Mouse (Mus musculus): Measurements from ENCODE around the gene Cpsf7.
A peak's percentile ranks its signal among the peaks of the same experiment; 100 is the strongest.
"Not testable (repeated sequence)": the region's sequence is repeated elsewhere in the genome, so short reads cannot be mapped to it uniquely, and the experiment has no call there.

Cpsf7 gene

DNA sequence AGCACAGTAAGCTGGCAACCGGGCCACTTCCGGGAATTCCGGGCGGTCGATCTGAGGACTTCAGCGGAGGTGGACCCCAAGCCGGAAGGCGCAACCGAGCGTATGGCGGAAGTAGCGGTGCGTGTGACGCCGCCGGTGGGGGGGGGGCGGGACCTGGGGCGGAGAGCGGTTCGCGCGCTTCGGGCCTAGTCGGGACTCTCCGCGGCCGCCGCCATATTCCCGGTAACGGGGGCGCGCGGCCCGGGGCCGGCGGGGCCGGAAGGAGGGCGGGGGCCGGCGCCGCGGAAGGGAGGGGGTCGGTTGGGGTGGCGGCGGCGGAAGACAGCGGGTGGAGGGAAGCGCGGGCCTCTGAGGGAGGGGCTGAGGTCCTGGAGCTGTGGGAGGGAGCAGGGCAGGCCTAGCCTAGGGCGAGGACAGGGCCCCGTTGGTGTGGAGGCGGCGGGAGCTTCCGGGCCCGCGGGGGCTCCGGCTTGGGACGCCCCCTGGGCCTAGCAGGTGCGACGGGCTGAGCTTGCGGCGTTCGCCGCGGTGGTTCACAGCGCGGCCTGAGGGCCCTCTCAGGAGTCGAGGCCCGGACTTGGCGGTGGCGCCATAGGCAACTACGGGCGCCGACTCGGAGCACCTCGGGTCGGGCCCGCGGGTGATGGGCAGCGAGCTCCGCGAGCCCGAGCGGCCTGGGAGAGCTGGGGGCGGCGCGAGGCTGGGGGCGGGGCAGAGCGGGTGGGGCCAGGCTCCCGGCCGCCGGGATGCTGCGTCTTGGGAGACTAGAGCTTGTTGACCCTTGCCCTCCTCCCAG lies at the start of gene Cpsf7:
Gene Cpsf7 (plus strand): TSS at position 161 of the 796 bp plus-strand sequence.
- DNase-seq, result peak; percentile 91

GRCm38 (mm10) chr19:10479541-10479940 lies 45.5 kb upstream of the Cpsf7 start:
- no peak for DNase-seq

- DNase-seq, result no peak
Observed at GRCm38 (mm10) chr19:10482703-10483102, 42.4 kb upstream of the Cpsf7 start, which contains the start of gene Ppp1r32. Gene Ppp1r32 (minus strand): TSS chr19:10482928.

DNA sequence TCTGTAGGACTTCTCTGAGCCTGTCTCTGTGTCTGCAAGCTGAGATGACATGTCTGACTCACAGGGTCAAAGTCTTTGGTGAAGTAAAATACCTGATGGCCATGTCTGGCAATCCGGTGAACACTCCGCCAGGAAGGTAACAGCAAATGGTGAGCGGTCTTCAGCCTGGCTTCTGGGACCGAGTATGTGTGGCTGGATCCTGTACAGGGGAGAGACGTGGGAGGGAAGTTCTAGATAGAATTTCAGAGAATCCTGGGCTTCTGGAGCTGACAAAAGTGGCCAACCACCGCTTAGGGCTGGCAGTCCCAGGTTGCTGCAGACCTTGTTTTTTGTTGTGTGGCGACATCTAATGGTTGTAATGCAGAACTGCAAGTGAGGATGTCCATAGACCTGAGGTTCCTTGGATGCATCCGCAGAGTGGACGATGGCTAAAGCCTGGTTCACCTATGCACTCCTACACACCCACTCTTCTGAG lies 38.8 kb upstream of the Cpsf7 start:
- peak; percentile 58 for DNase-seq

- DNase-seq, result no peak
Observed at GRCm38 (mm10) chr19:10495670-10496069, 29.4 kb upstream of the Cpsf7 start.

GRCm38 (mm10) chr19:10496976-10497375 lies 28.1 kb upstream of the Cpsf7 start:
- no peak for DNase-seq

- DNase-seq, result no peak
Observed at GRCm38 (mm10) chr19:10497512-10498160, 27.4 kb upstream of the Cpsf7 start.

GRCm38 (mm10) chr19:10500581-10500980 lies 24.5 kb upstream of the Cpsf7 start:
- DNase-seq, result no peak

DNA sequence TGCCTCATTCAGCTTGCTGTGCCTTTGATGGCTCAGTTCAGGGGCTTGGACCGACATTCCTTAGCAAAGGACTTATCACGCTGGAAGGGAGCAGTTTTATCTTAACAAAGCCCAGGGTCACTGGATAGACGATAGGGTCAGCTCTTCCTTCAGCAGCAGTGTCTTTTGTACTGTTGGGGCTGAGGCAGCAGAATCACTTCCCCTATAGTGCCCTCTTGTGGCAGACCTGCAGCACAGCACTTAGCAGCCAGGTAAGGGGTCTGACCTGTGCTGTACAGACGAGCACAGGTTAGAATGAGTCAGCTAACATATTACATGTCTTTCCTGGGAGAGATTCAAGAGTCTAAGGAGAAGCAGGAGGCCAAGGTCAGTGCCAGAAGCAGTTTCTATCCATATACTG lies 22.5 kb upstream of the Cpsf7 start:
- peak; percentile 34 for DNase-seq

DNA sequence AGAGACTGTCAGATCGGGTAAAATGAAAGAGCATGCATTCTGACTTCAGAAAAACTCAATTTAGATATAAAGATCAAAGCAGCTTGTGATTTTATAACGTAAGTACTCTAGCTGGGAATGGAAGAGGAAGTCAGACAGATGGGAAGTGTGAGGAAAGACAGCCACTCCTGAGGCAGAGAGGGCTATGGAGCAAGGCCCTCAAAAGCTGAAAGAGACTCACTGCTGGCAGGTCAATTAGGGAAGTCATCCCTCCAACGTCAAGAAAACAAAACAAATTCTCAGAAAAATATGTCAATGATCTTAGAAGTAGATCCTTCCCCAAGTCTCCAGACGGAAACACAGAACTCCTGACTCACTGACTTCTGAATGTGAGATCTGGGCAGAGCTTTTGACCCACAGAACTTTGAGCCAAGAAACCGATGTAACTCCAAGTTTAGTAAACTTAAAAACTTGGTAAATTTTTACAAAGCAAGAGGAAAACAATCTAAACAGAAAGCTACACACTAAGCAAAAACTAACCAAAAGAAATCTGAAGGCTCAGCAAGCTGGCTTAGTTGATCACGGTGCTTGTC lies 14.2 kb upstream of the Cpsf7 start:
- no peak for DNase-seq

DNA sequence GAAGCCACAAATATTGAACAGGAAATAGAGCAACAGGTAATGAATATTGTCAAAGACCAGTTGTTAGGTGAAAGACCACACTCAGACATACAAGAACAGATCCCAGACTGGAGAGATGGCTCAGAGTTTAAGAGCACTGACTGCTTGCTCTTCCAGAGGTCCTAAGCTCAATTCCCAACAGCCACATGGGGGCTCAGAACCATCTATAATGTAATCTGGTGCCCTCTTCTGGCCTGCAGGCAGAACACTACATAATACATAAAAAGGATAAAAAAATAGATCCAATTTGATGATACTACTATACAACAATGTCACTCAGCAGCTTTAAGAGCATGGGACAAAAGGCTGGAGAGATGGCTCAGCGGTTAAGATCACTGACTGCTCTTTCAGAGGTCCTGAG lies 4.7 kb upstream of the Cpsf7 start:
- DNase-seq, result no peak

GRCm38 (mm10) chr19:10521926-10522325 lies 3.1 kb upstream of the Cpsf7 start:
- no peak for DNase-seq

- no peak for DNase-seq
Observed at GRCm38 (mm10) chr19:10523483-10524080, 1.5 kb upstream of the Cpsf7 start.

DNA sequence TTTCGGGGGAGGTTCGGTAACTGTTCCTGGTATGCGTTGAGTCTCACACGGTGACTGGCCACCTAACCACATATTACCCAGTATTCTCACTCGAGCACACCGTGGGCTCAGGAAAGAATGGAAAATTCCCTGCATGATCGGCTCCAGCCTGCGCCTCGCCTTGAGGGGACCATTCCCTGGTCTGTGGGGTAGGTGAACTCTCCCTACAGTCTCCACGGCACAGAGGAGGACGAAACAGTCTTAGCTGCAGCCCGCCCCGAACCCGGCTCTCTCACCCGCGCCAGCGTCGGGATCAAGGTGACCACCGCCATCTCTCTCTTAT lies 321 bp upstream of the Cpsf7 start:
- no peak for DNase-seq

DNA sequence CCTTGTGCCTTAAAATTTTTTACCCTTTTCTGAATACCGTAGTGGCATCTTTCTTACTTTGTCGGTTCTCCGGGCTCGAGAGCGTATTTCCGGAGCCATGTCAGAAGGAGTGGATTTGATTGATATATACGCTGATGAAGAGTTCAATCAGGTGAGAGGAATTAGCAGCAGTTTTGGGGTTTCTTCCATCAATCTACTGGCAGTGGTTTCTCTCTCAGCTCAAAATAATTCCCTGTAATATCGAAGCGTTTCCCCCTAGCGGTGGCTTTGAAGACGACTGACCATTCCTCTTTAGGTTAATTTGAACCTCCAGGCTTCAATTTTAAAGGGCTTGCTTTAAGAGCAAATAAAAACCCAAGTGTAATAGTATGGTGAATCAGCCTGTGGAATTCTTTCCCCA lies 844 bp downstream of the Cpsf7 start, which contains the start of gene Sdhaf2:
Gene Sdhaf2 (minus strand): TSS at position 233 of the 400 bp plus-strand sequence.
- no peak for DNase-seq

DNA sequence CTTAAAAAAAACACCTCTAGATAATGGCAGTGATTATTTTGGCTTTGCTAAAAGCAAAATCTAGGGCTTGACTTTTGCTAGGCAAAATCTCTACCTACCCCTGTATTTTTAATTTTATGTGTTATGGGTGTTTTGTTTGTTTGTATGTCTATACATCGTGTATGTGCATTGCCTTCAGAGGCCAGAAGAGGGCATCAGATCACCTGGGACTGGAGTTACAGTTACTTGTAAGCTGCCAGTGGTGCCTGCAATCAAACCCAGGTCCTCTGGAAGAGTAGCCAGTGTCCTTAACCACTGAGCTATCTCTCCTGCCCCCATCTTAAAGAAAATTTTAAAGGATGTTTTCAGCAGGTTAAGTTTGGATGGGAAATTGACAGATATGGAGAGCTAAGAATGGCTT lies 5.0 kb downstream of the Cpsf7 start:
- no peak for DNase-seq

DNA sequence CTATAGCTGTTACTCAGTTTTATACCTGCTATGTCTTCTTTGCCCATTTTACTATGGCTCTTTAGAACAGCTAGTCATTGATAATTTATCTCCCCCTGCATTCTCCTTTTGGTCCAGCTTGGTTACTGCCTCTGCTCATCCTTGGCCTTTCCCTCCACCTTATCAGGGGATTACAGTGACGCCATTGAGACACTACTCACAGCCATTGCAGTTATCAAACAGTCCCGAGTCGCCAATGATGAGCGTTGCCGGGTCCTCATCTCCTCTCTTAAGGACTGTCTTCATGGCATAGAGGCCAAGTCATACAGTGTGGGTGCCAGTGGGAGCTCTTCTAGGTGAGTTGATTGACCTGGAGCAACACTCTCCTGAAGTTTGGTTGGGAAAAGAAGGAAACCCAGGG lies 14.4 kb downstream of the Cpsf7 start:
- DNase-seq, result no peak

- DNase-seq, result peak; percentile 83
Observed at GRCm38 (mm10) chr19:10555624-10556510, 30.8 kb downstream of the Cpsf7 start, which contains the start of gene Tmem216. Gene Tmem216 (minus strand): TSS chr19:10556238.

DNA sequence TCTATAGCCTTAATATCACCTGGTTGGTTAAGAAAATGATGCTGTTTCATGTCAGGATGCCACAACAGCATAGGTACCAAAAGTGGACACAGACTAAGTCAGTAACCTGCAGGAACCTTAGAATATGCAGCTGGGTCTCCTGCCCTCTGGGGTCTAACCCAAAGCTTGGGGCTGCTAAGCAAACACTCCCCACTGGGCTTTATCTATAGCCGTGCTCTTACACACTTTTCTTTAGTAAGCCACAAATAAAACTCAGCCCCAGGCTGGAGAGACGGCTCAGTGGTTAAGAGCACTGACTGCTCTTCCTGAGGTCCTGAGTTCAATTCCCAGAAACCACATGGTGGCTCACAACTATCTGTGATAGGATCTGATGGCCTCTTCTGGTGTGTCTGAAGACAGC lies 31.9 kb downstream of the Cpsf7 start:
- DNase-seq, result no peak

- DNase-seq, result no peak
Observed at GRCm38 (mm10) chr19:10557430-10557829, 32.4 kb downstream of the Cpsf7 start.

DNA sequence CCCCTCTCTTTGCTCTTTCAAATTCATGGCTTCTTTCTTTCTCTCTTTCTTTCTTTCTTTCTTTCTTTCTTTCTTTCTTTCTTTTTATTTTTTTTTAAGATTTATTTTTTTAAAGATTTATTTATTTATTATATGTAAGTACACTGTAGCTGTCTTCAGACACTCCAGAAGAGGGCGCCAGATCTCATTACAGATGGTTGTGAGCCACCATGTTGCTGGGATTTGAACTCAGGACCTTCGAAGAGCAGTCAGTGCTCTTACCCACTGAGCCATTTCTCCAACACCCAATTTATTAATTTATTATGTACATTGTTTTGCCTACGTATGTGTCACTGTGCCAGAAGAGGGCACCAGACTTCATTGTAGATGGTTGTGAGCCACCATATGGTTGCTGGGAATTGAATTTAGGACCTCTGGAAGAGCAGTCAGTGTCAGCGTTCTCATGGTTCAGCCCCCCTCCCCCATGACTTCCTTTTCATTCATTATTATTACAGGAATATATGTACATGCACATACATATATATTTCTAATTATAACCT lies 32.8 kb downstream of the Cpsf7 start:
- not testable (repeated sequence) for DNase-seq

- no peak for DNase-seq
Observed at GRCm38 (mm10) chr19:10560108-10560507, 35.0 kb downstream of the Cpsf7 start.
